In genomic region chr5:121848035-121848519, GRCm38 (mm10) we compare ENCODE assay signal across 8 mouse cellular contexts. TPM values are rescaled to one million over a fixed set of nuclear protein-coding genes. Genes with fewer than 3 reads are reported as not detected.
DNase-seq lines count a peak whose midpoint lies in the region; ATAC-seq and TF ChIP-seq lines count a peak whose summit lies in the region.

No protein-coding gene starts in this region.

- no peak for TF ChIP-seq EP300 in liver, embryonic 14.5 days (IDR thresholded peaks at IDR 0.05; ENCODE audit: low read depth)

- H3K36me3 ChIP-seq in forebrain, embryonic 11.5 days (ENCODE audit: control insufficient read depth, insufficient read depth, low read length): peaks cover 13% of the 10 kb centered on the region; the same call in 1 of the 2 replicates
- H3K36me3 ChIP-seq in hindbrain, postnatal 0 days (ENCODE audit: insufficient read depth, low read length): peaks cover 9% of the 10 kb centered on the region; the same call in 1 of the 2 replicates
- H3K36me3 ChIP-seq in liver, embryonic 14.5 days (replicated peaks; ENCODE audit: control insufficient read depth, insufficient read depth, low read depth): no peaks in the 10 kb centered on the region

- peak overlapping the region; percentile 28; the same call in 1 of the 2 replicates for H3K27ac ChIP-seq in left cerebral cortex, adult 2 months
- H3K27ac ChIP-seq in bone marrow macrophage, adult 2 months (ENCODE audit: insufficient read depth, low read depth, low read length): peak overlapping the region; percentile 82
- H3K27ac ChIP-seq in forebrain, embryonic 11.5 days (ENCODE audit: low read depth, low read length): 0 out of 2 replicates have a peak overlapping the region, but pooled peaks have one; percentile 37
- H3K27ac ChIP-seq in hindbrain, postnatal 0 days: peak overlapping the region; percentile 58
- H3K27ac ChIP-seq in liver, embryonic 14.5 days: peak overlapping the region; percentile 44; the same call in 1 of the 2 replicates

- H3K4me1 ChIP-seq in bone marrow macrophage, adult 2 months (ENCODE audit: control insufficient read depth, insufficient read depth, low read length): peaks cover 28% of the 10 kb centered on the region
- H3K4me1 ChIP-seq in forebrain, embryonic 11.5 days (replicated peaks; ENCODE audit: control insufficient read depth, insufficient read depth, low read length): peaks cover 17% of the 10 kb centered on the region
- H3K4me1 ChIP-seq in hindbrain, postnatal 0 days (ENCODE audit: insufficient read depth, low read length): peaks cover 21% of the 10 kb centered on the region
- peaks cover 0 to 10% of the 10 kb centered on the region in 2 experiments; a peak in 3 of 4 replicates for H3K4me1 ChIP-seq in liver, embryonic 14.5 days (replicated peaks; ENCODE audit: control insufficient read depth in 2 of 2, insufficient read depth in 2 of 2, low read length in 1 of 2)

- TF ChIP-seq CTCF in left cerebral cortex, adult 2 months (IDR thresholded peaks at IDR 0.05): peak; percentile 34
- peak; percentile 29; the same call in 1 of the 2 replicates for TF ChIP-seq CTCF in bone marrow macrophage, adult 2 months (IDR thresholded peaks at IDR 0.05; ENCODE audit: low read depth, low read length)
- peak; percentile 54 for TF ChIP-seq CTCF in hindbrain, postnatal 0 days (IDR thresholded peaks at IDR 0.05; ENCODE audit: low read depth)
- peak; percentile 40 for TF ChIP-seq CTCF in liver, embryonic 14.5 days (IDR thresholded peaks at IDR 0.05; ENCODE audit: low read depth)

- intact Hi-C loops in left cerebral cortex, adult 2 months (cut with DNase I): no loop called here
- intact Hi-C loops in left cerebral cortex, postnatal 10 days (cut with DNase I): no loop called here
- intact Hi-C loops in left cerebral cortex, postnatal 4 days (cut with DNase I): no loop called here

- H3K4me2 ChIP-seq in forebrain, embryonic 11.5 days (ENCODE audit: low read depth, low read length, severe bottlenecking): peak overlapping the region; percentile 71
- peak overlapping the region; percentile 72 for H3K4me2 ChIP-seq in hindbrain, postnatal 0 days (ENCODE audit: low read depth, low read length)
- H3K4me2 ChIP-seq in liver, embryonic 14.5 days (ENCODE audit: low read depth): peak overlapping the region; percentile 96

- no peak for TF ChIP-seq POLR2A in bone marrow macrophage, adult 2 months (IDR thresholded peaks at IDR 0.05; ENCODE audit: borderline replicate concordance, low read depth, low read length)

- peak overlapping the region; percentile 81 for H3K4me3 ChIP-seq in left cerebral cortex, adult 2 months
- peak overlapping the region; percentile 87 for H3K4me3 ChIP-seq in bone marrow macrophage, adult 2 months (ENCODE audit: insufficient read depth, low read length)
- peak overlapping the region; percentile 85 for H3K4me3 ChIP-seq in forebrain, embryonic 11.5 days (ENCODE audit: low read depth, low read length)
- H3K4me3 ChIP-seq in hindbrain, postnatal 0 days (ENCODE audit: low read length): peak overlapping the region; percentile 91
- H3K4me3 ChIP-seq in liver, embryonic 14.5 days (ENCODE audit: insufficient read depth in 1 of 2, low read depth in 2 of 2, low read length in 2 of 2): peak overlapping the region; percentile 58 to 79

- 1% methylated on average over 17 of the region's 17 CpGs for WGBS in forebrain, embryonic 11.5 days
- WGBS in hindbrain, postnatal 0 days: 1% methylated on average over 17 of the region's 17 CpGs
- under 1% methylated on average over 17 of the region's 17 CpGs for WGBS in liver, embryonic 14.5 days (ENCODE audit: insufficient replicate concordance)

- DNase-seq in left cerebral cortex, adult 2 months (ENCODE audit: extremely low spot score in 1 of 2, low spot score in 2 of 2): peak in 1 of 2 experiments; percentile 44
- no peak for DNase-seq in left cerebral cortex, postnatal 10 days (ENCODE audit: extremely low spot score in 1 of 2, low spot score in 2 of 2)
- DNase-seq in forebrain, embryonic 11.5 days (ENCODE audit: low spot score): peak; percentile 77
- DNase-seq in hindbrain, postnatal 0 days (ENCODE audit: low spot score): peak; percentile 62
- no peak for DNase-seq in liver, embryonic 14.5 days (ENCODE audit: low read depth in 3 of 3, low spot score in 3 of 3)
- peak; percentile 72 for DNase-seq in naive thymus-derived CD4-positive, alpha-beta T cell, adult 2 months (ENCODE audit: low read depth)
- no peak for DNase-seq in left cerebral cortex, postnatal 4 days

- H3K9ac ChIP-seq in forebrain, embryonic 11.5 days (ENCODE audit: low read length): peak overlapping the region; percentile 86
- 0 out of 2 replicates have a peak overlapping the region, but pooled peaks have one; percentile 81 for H3K9ac ChIP-seq in hindbrain, postnatal 0 days (replicated peaks; ENCODE audit: low read length)
- peak overlapping the region; percentile 67 for H3K9ac ChIP-seq in liver, embryonic 14.5 days (replicated peaks)

- H3K27me3 ChIP-seq in forebrain, embryonic 11.5 days (ENCODE audit: control insufficient read depth, insufficient read depth, low read length): peaks cover 13% of the 10 kb centered on the region
- H3K27me3 ChIP-seq in hindbrain, postnatal 0 days (ENCODE audit: insufficient read depth, low read length): 0 out of 2 replicates have a peak, but pooled peaks cover 7% of the 10 kb centered on the region
- peaks cover 7% of the 10 kb centered on the region for H3K27me3 ChIP-seq in liver, embryonic 14.5 days (ENCODE audit: control insufficient read depth, insufficient read depth, low read length)

- ATAC-seq in forebrain, embryonic 11.5 days (replicated peaks; ENCODE audit: low FRiP score): peak; percentile 32; the same call in 1 of the 2 replicates
- peak; percentile 18; the same call in 1 of the 2 replicates for ATAC-seq in hindbrain, postnatal 0 days
- peak; percentile 55; the same call in 1 of the 2 replicates for ATAC-seq in liver, embryonic 14.5 days (ENCODE audit: insufficient read depth)

- H3K9me3 ChIP-seq in forebrain, embryonic 11.5 days (ENCODE audit: control insufficient read depth, low read length): no peaks in the 10 kb centered on the region
- H3K9me3 ChIP-seq in hindbrain, postnatal 0 days (ENCODE audit: low read length): no peaks in the 10 kb centered on the region
- H3K9me3 ChIP-seq in liver, embryonic 14.5 days (ENCODE audit: control insufficient read depth, low read length): no peaks in the 10 kb centered on the region

RNA-seq across cellular contexts. Expression of gene Pheta1, which starts 0.7 kb away (rescaled TPM):
- 10 to 100 TPM in 1 of 2 experiments, 1 to 10 TPM in 1; 8.9 to 10.5 TPM for total RNA-seq in left cerebral cortex, adult 2 months (2021)
- 10 to 100 TPM; 11.4 to 12.4 TPM for total RNA-seq in left cerebral cortex, postnatal 10 days (2021)
- polyA plus RNA-seq in bone marrow macrophage, adult 2 months (2012; ENCODE audit: insufficient read depth, insufficient read length, missing spikeins): 6.5 and 6.6 TPM in 2 replicates
- polyA plus RNA-seq in forebrain, embryonic 11.5 days (2014; fragmentation: Nextera tagmentation; extraction: Ambion mirVana): 35.7 and 38.4 TPM in 2 replicates
- total RNA-seq in hindbrain, postnatal 0 days (2014; rRNA removed): 48.9 and 52.5 TPM in 2 replicates
- polyA plus RNA-seq in hindbrain, postnatal 0 days (2015; fragmentation: Nextera tagmentation; extraction: Ambion mirVana): 28.0 and 28.3 TPM in 2 replicates
- 2.4 and 2.8 TPM in 2 replicates for polyA plus RNA-seq in liver, embryonic 14.5 days (2012; rRNA removed)
- polyA plus RNA-seq in liver, embryonic 14.5 days (2014; fragmentation: Nextera tagmentation; extraction: Ambion mirVana): 2.4 and 2.6 TPM in 2 replicates
- total RNA-seq in left cerebral cortex, postnatal 4 days (2021): 10 to 100 TPM; 19.4 to 19.9 TPM

RNA-seq across cellular contexts. Expression of gene Sh2b3, which starts 10.6 kb away (rescaled TPM):
- total RNA-seq in left cerebral cortex, adult 2 months (2021): 10 to 100 TPM; 21.2 to 27.5 TPM
- 10 to 100 TPM; 17.1 to 17.3 TPM for total RNA-seq in left cerebral cortex, postnatal 10 days (2021)
- polyA plus RNA-seq in bone marrow macrophage, adult 2 months (2012; ENCODE audit: insufficient read depth, insufficient read length, missing spikeins): 69.5 and 77.5 TPM in 2 replicates
- polyA plus RNA-seq in forebrain, embryonic 11.5 days (2014; fragmentation: Nextera tagmentation; extraction: Ambion mirVana): 9.1 and 9.8 TPM in 2 replicates
- 24.7 and 31.0 TPM in 2 replicates for total RNA-seq in hindbrain, postnatal 0 days (2014; rRNA removed)
- polyA plus RNA-seq in hindbrain, postnatal 0 days (2015; fragmentation: Nextera tagmentation; extraction: Ambion mirVana): 6.5 and 6.6 TPM in 2 replicates
- polyA plus RNA-seq in liver, embryonic 14.5 days (2012; rRNA removed): 7.2 and 8.6 TPM in 2 replicates
- 5.4 and 5.6 TPM in 2 replicates for polyA plus RNA-seq in liver, embryonic 14.5 days (2014; fragmentation: Nextera tagmentation; extraction: Ambion mirVana)
- 10 to 100 TPM; 13.3 to 13.4 TPM for total RNA-seq in left cerebral cortex, postnatal 4 days (2021)

Comparison
In these comparisons a context has a peak if more than half of its experiments do, and no peak if none do; other contexts are left out.
1. DNase-seq: peak in forebrain, embryonic 11.5 days (single experiment), hindbrain, postnatal 0 days (single experiment) and naive thymus-derived CD4-positive, alpha-beta T cell, adult 2 months (single experiment); none in left cerebral cortex, postnatal 10 days (0 of 2), liver, embryonic 14.5 days (0 of 3) and left cerebral cortex, postnatal 4 days (single experiment).
2. H3K27ac ChIP-seq: peak in every context shown above with its lines; median percentile 82 in bone marrow macrophage, adult 2 months; 58 in hindbrain, postnatal 0 days; 44 in liver, embryonic 14.5 days; 37 in forebrain, embryonic 11.5 days; 28 in left cerebral cortex, adult 2 months.
3. Peak in every context shown above with its lines, with median percentiles within 50 percentile points of each other: H3K4me3 ChIP-seq, CTCF ChIP-seq, ATAC-seq, H3K4me2 ChIP-seq and H3K9ac ChIP-seq.